Mouse (Mus musculus) olfactory bulb, adult 2 months (tissue): ENCODE data around the gene Gm32802.
"Not testable (repeated sequence)": the region's sequence is repeated elsewhere in the genome, so short reads cannot be mapped to it uniquely, and the experiment has no call there.

Experiments
- CTCF ChIP-seq: fragments of 200-500 bp; IDR thresholded peaks from 2 replicates; pipeline ENCODE4 v1.5.1; 2012; ENCODE audit warnings: low read depth, mild to moderate bottlenecking, low read length, moderate library complexity; ENCODE audit not compliant: insufficient read depth
- POLR2A ChIP-seq: fragments of 200-500 bp; IDR thresholded peaks from 2 replicates; pipeline ENCODE4 v1.6.1; 2012; ENCODE audit warnings: mild to moderate bottlenecking, low read depth, low read length, moderate library complexity; ENCODE audit not compliant: insufficient read depth

DNA sequence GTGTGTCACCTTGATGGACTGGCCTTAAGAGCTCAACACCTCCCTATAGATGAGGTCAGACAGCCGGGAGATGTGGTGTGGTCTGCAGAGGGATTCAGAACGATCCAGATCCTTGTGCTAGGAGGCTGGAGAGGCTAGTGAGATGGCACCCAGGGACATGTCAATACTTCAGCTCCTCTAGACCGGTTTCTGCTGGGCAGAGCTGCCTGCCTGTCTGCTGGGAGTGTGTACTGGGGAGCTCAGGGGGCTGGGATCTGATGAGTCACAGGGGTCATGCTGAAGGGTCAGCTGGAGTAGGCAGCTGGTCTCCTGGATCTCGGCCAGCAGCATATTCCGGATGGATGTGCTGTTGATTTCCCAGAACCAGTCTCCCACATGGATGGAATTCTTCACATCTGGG, 25.9 kb upstream of the Gm32802 start:
- TF ChIP-seq CTCF, POLR2A: not testable (repeated sequence)
